ENCODE assay signal across 13 mouse cellular contexts in genomic region chr17:28041298-28041697, GRCm38 (mm10). TPM values are rescaled to one million over a fixed set of nuclear protein-coding genes. Genes with fewer than 3 reads are reported as not detected.
DNase-seq lines count a peak whose midpoint lies in the region; ATAC-seq and TF ChIP-seq lines count a peak whose summit lies in the region.
"Had no signal": no experiment of that assay in that cellular context is flagged by ENCODE, and none has a peak within 500 bp of the region (broad histone marks: within the 10 kb centered on the region; RNA-seq: fewer than 3 reads in every experiment).

No protein-coding gene starts in this region.

- no peaks in the 10 kb centered on the region for H3K9me3 ChIP-seq in forebrain, embryonic 10.5 days
- H3K9me3 ChIP-seq in hindbrain, embryonic 15.5 days = no peaks in the 10 kb centered on the region
- no peaks in the 10 kb centered on the region for H3K9me3 ChIP-seq in neural tube, embryonic 12.5 days
- no peaks in the 10 kb centered on the region for H3K9me3 ChIP-seq in intestine, postnatal 0 days (ENCODE audit: control insufficient read depth)
- H3K9me3 ChIP-seq: heart, embryonic 12.5 days had no signal

- H3K36me3 ChIP-seq in forebrain, embryonic 10.5 days (replicated peaks) = peaks cover 36% of the 10 kb centered on the region
- H3K36me3 ChIP-seq in hindbrain, embryonic 15.5 days = no peaks in the 10 kb centered on the region
- 0 out of 2 replicates have a peak, but pooled peaks cover 11% of the 10 kb centered on the region for H3K36me3 ChIP-seq in neural tube, embryonic 12.5 days
- peaks cover 57% of the 10 kb centered on the region for H3K36me3 ChIP-seq in intestine, postnatal 0 days (ENCODE audit: control insufficient read depth, insufficient read depth)

- H3K4me3 ChIP-seq in left cerebral cortex, adult 2 months = peak overlapping the region; percentile 44
- peak overlapping the region; percentile 32; the same call in 1 of the 2 replicates for H3K4me3 ChIP-seq in forebrain, embryonic 10.5 days
- peak overlapping the region; percentile 32 for H3K4me3 ChIP-seq in hindbrain, embryonic 15.5 days
- peak overlapping the region; percentile 31 for H3K4me3 ChIP-seq in neural tube, embryonic 12.5 days
- no peak overlapping the region for H3K4me3 ChIP-seq in intestine, postnatal 0 days (ENCODE audit: low read depth, low read length)
- H3K4me3 ChIP-seq: heart, embryonic 12.5 days had no signal

- H3K4me2 ChIP-seq in hindbrain, embryonic 15.5 days = peak overlapping the region; percentile 63
- H3K4me2 ChIP-seq in neural tube, embryonic 12.5 days (replicated peaks) = peak overlapping the region; percentile 60
- no peak overlapping the region for H3K4me2 ChIP-seq in intestine, postnatal 0 days (replicated peaks; ENCODE audit: low read depth)
- H3K4me2 ChIP-seq: lung, embryonic 14.5 days had no signal

- no peak for ATAC-seq in hindbrain, embryonic 15.5 days (ENCODE audit: low FRiP score, low read depth)
- no peak for ATAC-seq in neural tube, embryonic 12.5 days (ENCODE audit: low FRiP score, low read depth)
- ATAC-seq in intestine, postnatal 0 days = no peak

- DNase-seq in left cerebral cortex, adult 2 months (ENCODE audit: extremely low spot score in 1 of 2, low spot score in 2 of 2) = no peak
- DNase-seq in left cerebral cortex, adult 9 months (ENCODE audit: low spot score in 2 of 2) = no peak
- DNase-seq in forebrain, embryonic 10.5 days (ENCODE audit: extremely low spot score, low spot score) = no peak
- no peak for DNase-seq in kidney, adult 18-20 months
- DNase-seq in cerebellum, adult 8-10 months = no peak
- DNase-seq: adrenal gland, adult 2 months; B cell, adult 2 months; lung, embryonic 14.5 days had no signal

- WGBS in forebrain, embryonic 10.5 days = 79% methylated on average over 13 of the region's 13 CpGs
- WGBS in hindbrain, embryonic 15.5 days = 41% methylated on average over 13 of the region's 13 CpGs
- 56% methylated on average over 13 of the region's 13 CpGs for WGBS in neural tube, embryonic 12.5 days
- WGBS in intestine, postnatal 0 days = 89% methylated on average over 13 of the region's 13 CpGs

- peak overlapping the region; percentile 74 for H3K27ac ChIP-seq in left cerebral cortex, adult 2 months
- peak overlapping the region; percentile 82 for H3K27ac ChIP-seq in forebrain, embryonic 10.5 days
- peak overlapping the region; percentile 83 for H3K27ac ChIP-seq in hindbrain, embryonic 15.5 days (replicated peaks)
- H3K27ac ChIP-seq in neural tube, embryonic 12.5 days = peak overlapping the region; percentile 70; the same call in 1 of the 2 replicates
- no peak overlapping the region for H3K27ac ChIP-seq in intestine, postnatal 0 days (ENCODE audit: low read depth, low read length)

- no peaks in the 10 kb centered on the region for H3K27me3 ChIP-seq in forebrain, embryonic 10.5 days (ENCODE audit: poor library complexity, severe bottlenecking)
- no peaks in the 10 kb centered on the region for H3K27me3 ChIP-seq in hindbrain, embryonic 15.5 days
- no peaks in the 10 kb centered on the region for H3K27me3 ChIP-seq in neural tube, embryonic 12.5 days (replicated peaks)
- no peaks in the 10 kb centered on the region for H3K27me3 ChIP-seq in intestine, postnatal 0 days (replicated peaks; ENCODE audit: control insufficient read depth, insufficient read depth, low read length)
- H3K27me3 ChIP-seq: heart, embryonic 12.5 days had no signal

- H3K4me1 ChIP-seq in forebrain, embryonic 10.5 days = peaks cover 55% of the 10 kb centered on the region
- peaks cover 59% of the 10 kb centered on the region for H3K4me1 ChIP-seq in hindbrain, embryonic 15.5 days (replicated peaks)
- H3K4me1 ChIP-seq in neural tube, embryonic 12.5 days = peaks cover 63% of the 10 kb centered on the region
- H3K4me1 ChIP-seq in intestine, postnatal 0 days (replicated peaks; ENCODE audit: control insufficient read depth, insufficient read depth, low read length) = no peaks in the 10 kb centered on the region

- TF ChIP-seq CTCF in left cerebral cortex, adult 2 months (IDR thresholded peaks at IDR 0.05) = no peak
- TF ChIP-seq CTCF in intestine, postnatal 0 days (IDR thresholded peaks at IDR 0.05; ENCODE audit: low read depth) = no peak

- intact Hi-C loops in left cerebral cortex, adult 2 months (cut with DNase I) = loop anchor here (5.0 kb wide), 1 partner anchor 34 kb away; no protein-coding TSS in a partner anchor

- peak overlapping the region; percentile 50 for H3K9ac ChIP-seq in hindbrain, embryonic 15.5 days
- H3K9ac ChIP-seq in neural tube, embryonic 12.5 days = peak overlapping the region; percentile 59
- H3K9ac ChIP-seq in intestine, postnatal 0 days (ENCODE audit: low read depth, low read length) = no peak overlapping the region
- H3K9ac ChIP-seq: heart, embryonic 12.5 days had no signal

RNA-seq across cellular contexts. Expression of gene Tcp11, which starts 39.1 kb away (rescaled TPM):
- under 1 TPM; 0.61 to 0.88 TPM for total RNA-seq in left cerebral cortex, adult 2 months (2021)
- polyA plus RNA-seq in forebrain, embryonic 10.5 days (2016; fragmentation: Nextera tagmentation; extraction: Ambion mirVana) = 0.68 and 0.85 TPM in 2 replicates
- 1.5 TPM in 2 replicates for polyA plus RNA-seq in hindbrain, embryonic 15.5 days (2015; fragmentation: Nextera tagmentation; extraction: Ambion mirVana)
- 1.3 and 1.4 TPM in 2 replicates for polyA plus RNA-seq in neural tube, embryonic 12.5 days (2016; fragmentation: Nextera tagmentation; extraction: Ambion mirVana)
- 1.6 and 1.7 TPM in 2 replicates for polyA plus RNA-seq in intestine, postnatal 0 days (2015; fragmentation: Nextera tagmentation; extraction: Ambion mirVana)
- total RNA-seq: gastrocnemius, adult 8-10 months had no signal
- polyA plus RNA-seq: adrenal gland, adult 2 months had no signal
